Mouse (Mus musculus) CH12.LX (cell line): ENCODE data around the gene Ush2a. TPM values are rescaled to one million over a fixed set of nuclear protein-coding genes. Genes with fewer than 3 reads are reported as not detected.

Experiments used
- DNase-seq: peaks from one replicate; pipeline ENCODE4 v3.0.0-alpha.2; 2013; ENCODE audit errors: extremely low read depth
- H3K27ac ChIP-seq: 2 replicates; pipeline ENCODE4 v1.5.1; 2012; ENCODE audit warnings: low read depth, mild to moderate bottlenecking, control low read depth, moderate library complexity; ENCODE audit not compliant: insufficient read depth
- H3K27me3 ChIP-seq: replicated peaks from 2 replicates; pipeline ENCODE3; 2012; ENCODE audit warnings: inconsistent platforms
- H3K36me3 ChIP-seq, 2 experiments: replicated peaks in 1 of 2; 2 replicates each; pipeline versions ENCODE3 to v1.6.1; 2012; ENCODE audit warnings: inconsistent platforms in 1 of 2, low read length in 1 of 2, mild to moderate bottlenecking in 1 of 2, mixed read lengths in 1 of 2, moderate library complexity in 1 of 2; ENCODE audit not compliant: control insufficient read depth in 1 of 2, insufficient read depth in 1 of 2
- H3K4me1 ChIP-seq, 2 experiments: 2 replicates each; pipeline ENCODE4 v1.6.1; 2012; ENCODE audit warnings: inconsistent platforms in 1 of 2, moderate library complexity in 1 of 2; ENCODE audit not compliant: insufficient read depth in 2 of 2, control insufficient read depth in 1 of 2
- H3K4me2 ChIP-seq: 2 replicates; pipeline ENCODE4 v1.6.1; 2012; ENCODE audit warnings: low read depth, mild to moderate bottlenecking, control low read depth; ENCODE audit not compliant: poor library complexity, insufficient read depth, severe bottlenecking
- H3K4me3 ChIP-seq, 3 experiments: fragments of 150-350 bp in 1 of 3; sonication (generic) in 1 of 3; replicated peaks in 1 of 3; 2 replicates each; pipeline versions ENCODE3 to v1.5.1; 2011 to 2012; ENCODE audit warnings: low read depth in 2 of 3, low read length in 2 of 3, mild to moderate bottlenecking in 2 of 3, moderate library complexity in 2 of 3, control low read depth in 1 of 3, improper control_type of control experiment in 1 of 3, inconsistent platforms in 1 of 3, mixed read lengths in 1 of 3; ENCODE audit not compliant: poor library complexity in 1 of 3
- H3K79me2 ChIP-seq: replicated peaks from 2 replicates; pipeline ENCODE4 v1.6.1; 2012; ENCODE audit warnings: mild to moderate bottlenecking, moderate library complexity; ENCODE audit not compliant: control insufficient read depth, poor library complexity, insufficient read depth, severe bottlenecking; ENCODE audit errors: extremely low read depth
- H3K9ac ChIP-seq: 2 replicates; pipeline ENCODE4 v1.6.1; 2012; ENCODE audit warnings: low read depth, mild to moderate bottlenecking, control low read depth, moderate library complexity; ENCODE audit not compliant: insufficient read depth
- H3K9me3 ChIP-seq: replicated peaks from 2 replicates; pipeline ENCODE3; 2012; ENCODE audit warnings: low read length, inconsistent platforms, mixed read lengths
- BHLHE40 ChIP-seq: IDR thresholded peaks from 2 replicates; pipeline ENCODE4 v1.6.1; 2011; ENCODE audit warnings: mild to moderate bottlenecking, low read depth, low read length, improper control_type of control experiment
- CHD1 ChIP-seq: IDR thresholded peaks from 2 replicates; pipeline ENCODE4 v1.6.1; 2012; ENCODE audit warnings: low read depth, low read length, improper control_type of control experiment, inconsistent platforms
- CHD2 ChIP-seq: IDR thresholded peaks from 2 replicates; pipeline ENCODE4 v1.6.1; 2011; ENCODE audit warnings: low read length, improper control_type of control experiment
- EP300 ChIP-seq: IDR thresholded peaks from 2 replicates; pipeline ENCODE4 v1.6.1; 2011; ENCODE audit warnings: low read length, improper control_type of control experiment
- ETS1 ChIP-seq: conservative IDR thresholded peaks from 2 replicates; pipeline ENCODE4 v1.6.1; 2012; ENCODE audit warnings: low read depth, mild to moderate bottlenecking, inconsistent platforms, low read length, improper control_type of control experiment, moderate library complexity
- GABPA ChIP-seq: IDR thresholded peaks from 2 replicates; pipeline ENCODE4 v1.6.1; 2012; ENCODE audit warnings: low read depth, low read length, improper control_type of control experiment, inconsistent platforms; ENCODE audit not compliant: insufficient replicate concordance
- HCFC1 ChIP-seq: IDR thresholded peaks from 2 replicates; pipeline ENCODE4 v1.6.1; 2012; ENCODE audit warnings: low read depth, mild to moderate bottlenecking, inconsistent platforms, low read length, improper control_type of control experiment
- IRF4 ChIP-seq: IDR thresholded peaks from 2 replicates; pipeline ENCODE4 v1.6.1; 2014; ENCODE audit warnings: low read depth, mild to moderate bottlenecking, inconsistent platforms, low read length, improper control_type of control experiment
- JUND ChIP-seq: conservative IDR thresholded peaks from 2 replicates; pipeline ENCODE4 v1.6.1; 2011; ENCODE audit warnings: low read depth, low read length, improper control_type of control experiment
- MAFK ChIP-seq: IDR thresholded peaks from 2 replicates; pipeline ENCODE4 v1.6.1; 2011; ENCODE audit warnings: low read length, improper control_type of control experiment; ENCODE audit not compliant: insufficient replicate concordance
- NELFE ChIP-seq: IDR thresholded peaks from 2 replicates; pipeline ENCODE4 v1.6.1; 2011; ENCODE audit warnings: low read depth, low read length, improper control_type of control experiment
- NRF1 ChIP-seq: IDR thresholded peaks from 2 replicates; pipeline ENCODE4 v1.6.1; 2014; ENCODE audit warnings: low read depth, mild to moderate bottlenecking, inconsistent platforms, low read length, improper control_type of control experiment, moderate library complexity
- TBP ChIP-seq: conservative IDR thresholded peaks from 2 replicates; pipeline ENCODE4 v1.6.1; 2011; ENCODE audit warnings: low read depth, low read length, improper control_type of control experiment
- UBTF ChIP-seq: IDR thresholded peaks from 2 replicates; pipeline ENCODE4 v1.6.1; 2012; ENCODE audit warnings: low read depth, mild to moderate bottlenecking, inconsistent platforms, low read length, improper control_type of control experiment, moderate library complexity
- USF2 ChIP-seq: conservative IDR thresholded peaks from 2 replicates; pipeline ENCODE4 v1.6.1; 2011; ENCODE audit warnings: low read depth, low read length, improper control_type of control experiment
- ZC3H11A ChIP-seq: IDR thresholded peaks from 2 replicates; pipeline ENCODE4 v1.6.1; 2012; ENCODE audit warnings: low read depth, mild to moderate bottlenecking, inconsistent platforms, low read length, improper control_type of control experiment
- dilution Hi-C: fragments of 300-500 bp; cut with MboI; formaldehyde crosslinking; loops from 2 replicates; pipeline ENCODE4 v1.14.3; 2020; ENCODE audit warnings: low sequenced_read_pairs; ENCODE audit not compliant: extremely low pct_unique_long_range_greater_than_20kb, extremely low pct_ligation_motif_present
- in situ Hi-C: fragments of 300-500 bp; cut with MboI; formaldehyde crosslinking; loops from 3 replicates; pipeline ENCODE4 v1.14.3; 2019; ENCODE audit warnings: low sequenced_read_pairs, low pct_ligation_motif_present, low pct_unique_long_range_greater_than_20kb, mixed read lengths
- polyA plus RNA-seq: library from polyadenylated mRNA; unstranded; fragments of >175 nt; gene quantifications from 2 replicates; pipeline ENCODE4 v1.2.1, GENCODE M21; 2012; ENCODE audit warnings: low read depth; ENCODE audit not compliant: insufficient read length
- total RNA-seq, 2 experiments: library from RNA; depleted of rRNA; stranded (reverse); fragments of 300-350 nt in 1 of 2; fragments of >200 nt in 1 of 2; gene quantifications; 2 replicates each; pipeline ENCODE4 v1.2.3; 2012 to 2014

Gene Ush2a
- total and polyA plus RNA-seq, 3 experiments, result not detected

DNA sequence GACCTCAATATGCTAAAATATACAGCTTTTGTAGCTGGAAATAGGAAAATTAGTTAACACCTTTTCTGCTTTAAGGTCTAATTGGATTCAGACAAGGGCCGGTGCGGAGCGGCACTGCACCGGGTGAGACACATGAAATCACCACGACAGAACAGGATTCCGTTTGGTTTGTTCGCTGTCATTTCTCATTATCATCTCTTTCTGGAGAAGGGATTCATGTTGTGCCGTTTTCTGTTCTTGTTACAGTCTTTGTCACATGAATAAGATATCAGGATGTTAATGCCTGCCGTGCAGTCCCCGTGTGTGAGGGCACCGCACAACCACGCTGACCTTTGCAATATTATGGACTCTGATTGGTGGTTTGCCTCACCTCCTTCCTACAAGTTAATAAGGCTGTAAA lies 411.0 kb downstream of the Ush2a start:
- dilution Hi-C loops, result no loop called here
- TF ChIP-seq USF2, result no peak
- no peak for TF ChIP-seq IRF4
- no peak for TF ChIP-seq BHLHE40
- TF ChIP-seq NELFE, result no peak
- TF ChIP-seq ZC3H11A, result no peak
- no peak for TF ChIP-seq CHD2
- TF ChIP-seq CHD1, result no peak
- no peak for TF ChIP-seq EP300
- TF ChIP-seq ETS1, result no peak
- TF ChIP-seq HCFC1, result no peak
- TF ChIP-seq TBP, result no peak
- no peak for TF ChIP-seq NRF1
- TF ChIP-seq UBTF, result no peak
- no peak for TF ChIP-seq GABPA
- no peak for TF ChIP-seq JUND
- TF ChIP-seq MAFK, result no peak
- TF ChIP-seq, all 38 proteins: peak for 0
- no peak for DNase-seq

GRCm38 (mm10) chr1:188674640-188675510 lies 413.1 kb downstream of the Ush2a start:
- no peak for TF ChIP-seq UBTF
- Histone ChIP-seq H3K9ac (no peak overlapping the region), H3K9me3 (peaks cover 62% of the 10 kb centered on the region), H3K36me3 (no peaks in the 10 kb centered on the region), H3K4me1 (no peaks in the 10 kb centered on the region), H3K27ac (no peak overlapping the region), H3K79me2 (no peaks in the 10 kb centered on the region), H3K27me3 (no peaks in the 10 kb centered on the region), H3K4me3 (no peak overlapping the region), H3K4me2 (no peak overlapping the region)
- DNase-seq, result no peak
- dilution Hi-C loops (no loop called here), in situ Hi-C loops (no loop called here)

More for the DNA sequence above, 411.0 kb downstream of the Ush2a start:
- H3K4me3 ChIP-seq, result no peak overlapping the region
- H3K4me1 ChIP-seq, result no peaks in the 10 kb centered on the region
- no peak overlapping the region for H3K27ac ChIP-seq
- no peaks in the 10 kb centered on the region for H3K79me2 ChIP-seq
- no peaks in the 10 kb centered on the region for H3K27me3 ChIP-seq
- in situ Hi-C loops, result no loop called here
- H3K36me3 ChIP-seq, result no peaks in the 10 kb centered on the region
- H3K4me2 ChIP-seq, result no peak overlapping the region
- peaks cover 63% of the 10 kb centered on the region for H3K9me3 ChIP-seq
- no peak overlapping the region for H3K9ac ChIP-seq
